Mouse (Mus musculus): Measurements from ENCODE around the gene Chd9. TPM values are rescaled to one million over a fixed set of nuclear protein-coding genes. Genes with fewer than 3 reads are reported as not detected.

Chd9 gene
- polyA plus RNA-seq, 2 experiments from 2014 or later = 117 to 118 TPM

- ATAC-seq = no peak
These were observed 11.9 kb downstream of the Chd9 start for GRCm38 (mm10) chr8:90839725-90840714.

- ATAC-seq = no peak
These were observed 13.2 kb downstream of the Chd9 start for GRCm38 (mm10) chr8:90841321-90841720.

GRCm38 (mm10) chr8:90843127-90843526, 15.0 kb downstream of the Chd9 start:
- no peak for ATAC-seq

- no peak for ATAC-seq
These were observed 16.2 kb downstream of the Chd9 start for GRCm38 (mm10) chr8:90844179-90844967.

GRCm38 (mm10) chr8:90847980-90848379, 19.8 kb downstream of the Chd9 start:
- no peak for ATAC-seq

GRCm38 (mm10) chr8:90849462-90850050, 21.4 kb downstream of the Chd9 start:
- ATAC-seq = no peak

GRCm38 (mm10) chr8:90851544-90851943, 23.4 kb downstream of the Chd9 start:
- ATAC-seq = no peak

- ATAC-seq = no peak
These were observed 26.0 kb downstream of the Chd9 start for GRCm38 (mm10) chr8:90853971-90854670.

- ATAC-seq = no peak
These were observed 26.6 kb downstream of the Chd9 start for GRCm38 (mm10) chr8:90854671-90855161.

GRCm38 (mm10) chr8:90856171-90856570, 28.0 kb downstream of the Chd9 start:
- no peak for ATAC-seq

- ATAC-seq = no peak
These were observed 28.8 kb downstream of the Chd9 start for GRCm38 (mm10) chr8:90856952-90857351.

- no peak for ATAC-seq
These were observed 29.9 kb downstream of the Chd9 start for GRCm38 (mm10) chr8:90858071-90858470.

GRCm38 (mm10) chr8:90861266-90861944, 33.3 kb downstream of the Chd9 start:
- no peak for ATAC-seq

GRCm38 (mm10) chr8:90862038-90862437, 33.9 kb downstream of the Chd9 start:
- no peak for ATAC-seq

GRCm38 (mm10) chr8:90867061-90867460, 38.9 kb downstream of the Chd9 start:
- no peak for ATAC-seq

GRCm38 (mm10) chr8:90867911-90868310, 39.8 kb downstream of the Chd9 start:
- no peak for ATAC-seq

- no peak for ATAC-seq
These were observed 40.2 kb downstream of the Chd9 start for GRCm38 (mm10) chr8:90868334-90868733.

- no peak for ATAC-seq
These were observed 41.1 kb downstream of the Chd9 start for GRCm38 (mm10) chr8:90869071-90869919.

GRCm38 (mm10) chr8:90869920-90870777, 42.0 kb downstream of the Chd9 start:
- no peak for ATAC-seq
